Mouse (Mus musculus): Measurements from ENCODE around the gene Dmrt2. TPM values are rescaled to one million over a fixed set of nuclear protein-coding genes. Genes with fewer than 3 reads are reported as not detected.
A peak's percentile ranks its signal among the peaks of the same experiment; 100 is the strongest.

The Dmrt2 gene
- 4.7 and 4.8 TPM in 2 replicates for polyA plus RNA-seq (2012; rRNA removed)

DNA sequence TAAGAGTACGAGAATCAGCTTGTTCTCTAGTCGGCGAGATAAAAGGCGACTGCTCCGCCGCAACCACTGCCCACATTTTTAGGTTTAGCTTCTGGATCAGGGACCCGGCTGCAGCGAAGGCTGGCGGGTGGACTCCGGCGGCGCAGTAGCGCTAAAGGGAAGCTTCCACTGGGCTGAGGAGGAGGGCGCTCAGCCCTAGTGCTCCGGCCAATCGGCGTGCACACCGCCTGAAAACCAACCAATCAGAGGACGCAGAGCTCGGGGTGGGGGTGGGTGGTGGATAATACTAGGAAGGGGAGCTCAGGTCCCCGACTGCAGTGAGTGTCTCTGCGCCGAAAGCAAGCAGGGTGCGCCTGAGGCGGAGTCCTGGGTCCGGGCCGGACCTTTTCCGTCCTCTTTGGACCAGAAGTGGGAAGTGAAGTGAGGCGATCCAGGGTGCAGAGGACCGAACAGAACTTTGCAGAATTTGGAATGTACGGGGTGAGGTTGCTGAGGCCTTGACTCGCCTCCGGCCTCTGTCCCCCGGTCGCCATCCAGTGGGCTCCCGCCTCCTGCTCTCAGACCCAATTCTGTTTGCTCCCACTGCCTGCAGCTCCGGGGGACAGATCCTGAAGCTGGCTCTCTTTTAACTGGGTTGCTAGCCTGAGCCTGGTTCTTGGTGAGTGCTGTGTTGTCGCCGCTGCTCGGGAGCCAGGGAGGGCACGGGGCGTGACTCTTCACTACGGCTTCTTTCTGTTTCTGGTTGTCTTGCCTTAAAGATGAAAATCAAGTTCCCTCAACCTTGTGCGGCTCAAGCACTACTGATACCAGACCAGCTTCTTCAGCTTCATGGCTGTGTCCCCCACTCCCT lies at the start of gene Dmrt2:
TSS of gene Dmrt2 (plus strand) at position 311 of the 850 bp plus-strand sequence.
- H3K4me1 ChIP-seq (ENCODE audit: control insufficient read depth, insufficient read depth, low read length), result no peaks in the 10 kb centered on the region
- peak within 1 kb of the TSS; percentile 23 for H3K4me3 ChIP-seq (ENCODE audit: insufficient read depth, low read depth, low read length)
- TF ChIP-seq CTCF (conservative IDR thresholded peaks at IDR 0.05; ENCODE audit: insufficient read depth, insufficient read length, low read depth, low read length) (no peak), POLR2A (IDR thresholded peaks at IDR 0.05; ENCODE audit: low read depth, low read length) (no peak)
- 4% methylated on average over 44 of the region's 44 CpGs for WGBS
- H3K27me3 ChIP-seq (replicated peaks; ENCODE audit: control insufficient read depth, insufficient read depth, low read length), result peaks cover 7% of the 10 kb centered on the region
- no peaks in the 10 kb centered on the region for H3K36me3 ChIP-seq (ENCODE audit: control insufficient read depth, insufficient read depth, low read length)
- DNase-seq, result peak; percentile 41
- no peak within 1 kb of the TSS for H3K27ac ChIP-seq (ENCODE audit: insufficient read depth, low read depth, low read length)

DNA sequence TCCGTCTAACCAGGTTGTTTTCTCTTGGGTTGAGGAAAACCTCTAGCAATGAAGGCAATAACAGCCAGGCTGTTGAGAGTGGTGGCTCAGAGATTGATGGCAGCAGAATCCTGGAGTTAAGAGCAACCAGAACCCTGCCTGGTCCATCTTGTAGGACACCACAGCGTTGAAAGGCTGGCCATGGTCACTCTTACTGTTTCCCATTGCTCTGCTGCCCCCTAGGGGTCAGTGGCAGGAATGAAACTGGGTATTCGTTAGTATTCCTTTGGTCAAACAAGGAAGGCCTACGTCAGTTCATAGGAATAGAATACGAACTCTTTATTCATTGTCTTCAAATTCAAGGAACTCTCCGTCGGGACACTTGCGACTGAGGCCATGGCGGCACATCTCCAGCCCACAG lies 43.7 kb upstream of the Dmrt2 start:
- Histone ChIP-seq H3K4me1 (ENCODE audit: control insufficient read depth, insufficient read depth, low read length) (no peaks in the 10 kb centered on the region), H3K4me3 (ENCODE audit: insufficient read depth, low read depth, low read length) (no peak overlapping the region), H3K27ac (ENCODE audit: insufficient read depth, low read depth, low read length) (no peak overlapping the region), H3K36me3 (ENCODE audit: control insufficient read depth, insufficient read depth, low read length) (no peaks in the 10 kb centered on the region), H3K27me3 (replicated peaks; ENCODE audit: control insufficient read depth, insufficient read depth, low read length) (no peaks in the 10 kb centered on the region)
- TF ChIP-seq CTCF (conservative IDR thresholded peaks at IDR 0.05; ENCODE audit: insufficient read depth, insufficient read length, low read depth, low read length) (peak; percentile 90), POLR2A (IDR thresholded peaks at IDR 0.05; ENCODE audit: low read depth, low read length) (no peak)
- WGBS, result 9% methylated on average over 9 of the region's 9 CpGs
- peak; percentile 63 for DNase-seq

- no peak for TF ChIP-seq CTCF (conservative IDR thresholded peaks at IDR 0.05; ENCODE audit: insufficient read depth, insufficient read length, low read depth, low read length)
- WGBS, result 81% methylated on average over 5 of the region's 5 CpGs
- H3K4me3 ChIP-seq (ENCODE audit: insufficient read depth, low read depth, low read length), result no peak overlapping the region
- H3K4me1 ChIP-seq (ENCODE audit: control insufficient read depth, insufficient read depth, low read length), result no peaks in the 10 kb centered on the region
- H3K36me3 ChIP-seq (ENCODE audit: control insufficient read depth, insufficient read depth, low read length), result no peaks in the 10 kb centered on the region
- no peak overlapping the region for H3K27ac ChIP-seq (ENCODE audit: insufficient read depth, low read depth, low read length)
- DNase-seq, result no peak
- H3K27me3 ChIP-seq (replicated peaks; ENCODE audit: control insufficient read depth, insufficient read depth, low read length), result no peaks in the 10 kb centered on the region
Measured at GRCm38 (mm10) chr19:25635119-25635518, 37.1 kb upstream of the Dmrt2 start.

DNA sequence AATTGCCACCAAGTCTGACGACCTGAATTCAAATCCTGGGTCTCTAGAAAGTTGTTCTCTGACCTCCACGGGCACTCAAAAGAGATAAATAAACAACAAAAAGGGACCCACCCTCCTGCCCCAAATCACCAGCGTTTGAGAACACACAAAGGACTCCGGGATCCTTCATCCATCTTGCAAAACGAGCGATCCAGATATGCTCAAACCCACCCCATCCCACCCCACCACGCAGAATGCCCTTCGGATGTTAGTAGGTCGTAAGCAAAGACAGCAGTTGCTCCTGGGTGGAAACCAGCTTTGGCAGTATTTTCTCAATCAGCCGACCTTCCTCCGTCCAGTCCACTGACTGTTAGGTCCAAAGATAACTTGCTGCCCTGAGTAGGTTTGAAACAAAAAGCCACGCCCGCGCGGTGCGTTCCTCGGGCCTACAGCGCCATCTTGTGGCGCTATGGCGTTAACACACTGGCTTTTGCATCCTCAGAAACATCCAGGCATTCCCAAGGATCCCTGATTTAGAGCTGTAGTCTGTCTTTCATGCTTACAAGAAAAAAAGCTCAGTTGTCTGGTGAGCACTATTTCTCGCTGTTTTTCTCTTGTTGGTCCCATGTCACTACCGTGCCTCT lies 36.5 kb upstream of the Dmrt2 start:
- peak; percentile 78 for DNase-seq
- Histone ChIP-seq H3K4me3 (ENCODE audit: insufficient read depth, low read depth, low read length) (no peak overlapping the region), H3K4me1 (ENCODE audit: control insufficient read depth, insufficient read depth, low read length) (no peaks in the 10 kb centered on the region), H3K36me3 (ENCODE audit: control insufficient read depth, insufficient read depth, low read length) (no peaks in the 10 kb centered on the region), H3K27ac (ENCODE audit: insufficient read depth, low read depth, low read length) (no peak overlapping the region), H3K27me3 (replicated peaks; ENCODE audit: control insufficient read depth, insufficient read depth, low read length) (no peaks in the 10 kb centered on the region)
- TF ChIP-seq POLR2A (IDR thresholded peaks at IDR 0.05; ENCODE audit: low read depth, low read length), result no peak
- TF ChIP-seq CTCF (conservative IDR thresholded peaks at IDR 0.05; ENCODE audit: insufficient read depth, insufficient read length, low read depth, low read length), result peak; percentile 95
- 16% methylated on average over 22 of the region's 22 CpGs for WGBS

- no peak overlapping the region for H3K27ac ChIP-seq (ENCODE audit: insufficient read depth, low read depth, low read length)
- no peaks in the 10 kb centered on the region for H3K4me1 ChIP-seq (ENCODE audit: control insufficient read depth, insufficient read depth, low read length)
- no peak overlapping the region for H3K4me3 ChIP-seq (ENCODE audit: insufficient read depth, low read depth, low read length)
- no peak for DNase-seq
- H3K27me3 ChIP-seq (replicated peaks; ENCODE audit: control insufficient read depth, insufficient read depth, low read length), result no peaks in the 10 kb centered on the region
- H3K36me3 ChIP-seq (ENCODE audit: control insufficient read depth, insufficient read depth, low read length), result no peaks in the 10 kb centered on the region
- WGBS, result 72% methylated on average over 11 of the region's 11 CpGs
- TF ChIP-seq CTCF (conservative IDR thresholded peaks at IDR 0.05; ENCODE audit: insufficient read depth, insufficient read length, low read depth, low read length) (no peak), POLR2A (IDR thresholded peaks at IDR 0.05; ENCODE audit: low read depth, low read length) (no peak)
Measured at GRCm38 (mm10) chr19:25638766-25639361, 33.3 kb upstream of the Dmrt2 start.

DNA sequence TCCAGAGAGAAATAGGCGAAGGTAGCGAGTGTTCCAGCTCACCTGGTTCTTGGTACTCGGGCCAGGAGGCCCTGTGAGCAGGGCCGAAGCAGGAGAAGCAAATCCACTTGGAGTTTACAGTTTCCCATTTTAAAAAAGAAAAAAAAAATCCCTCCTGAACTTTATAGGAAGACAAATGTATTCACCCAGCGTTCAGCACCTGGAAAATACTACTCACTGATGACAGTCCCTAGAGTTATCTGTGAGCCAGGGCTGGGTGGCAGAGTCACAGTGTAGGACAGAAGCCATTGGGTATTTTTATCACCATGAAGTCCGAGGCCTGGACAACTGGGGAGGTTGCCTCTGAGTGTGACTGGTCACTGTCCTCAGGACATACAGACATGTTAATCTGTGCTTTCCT lies 30.4 kb upstream of the Dmrt2 start:
- no peak for DNase-seq
- TF ChIP-seq POLR2A (IDR thresholded peaks at IDR 0.05; ENCODE audit: low read depth, low read length), result no peak
- TF ChIP-seq CTCF (conservative IDR thresholded peaks at IDR 0.05; ENCODE audit: insufficient read depth, insufficient read length, low read depth, low read length), result no peak
- WGBS, result 87% methylated on average over 6 of the region's 6 CpGs
- no peaks in the 10 kb centered on the region for H3K36me3 ChIP-seq (ENCODE audit: control insufficient read depth, insufficient read depth, low read length)
- H3K27ac ChIP-seq (ENCODE audit: insufficient read depth, low read depth, low read length), result no peak overlapping the region
- H3K4me3 ChIP-seq (ENCODE audit: insufficient read depth, low read depth, low read length), result no peak overlapping the region
- H3K4me1 ChIP-seq (ENCODE audit: control insufficient read depth, insufficient read depth, low read length), result no peaks in the 10 kb centered on the region
- no peaks in the 10 kb centered on the region for H3K27me3 ChIP-seq (replicated peaks; ENCODE audit: control insufficient read depth, insufficient read depth, low read length)

GRCm38 (mm10) chr19:25647136-25647535 lies 25.1 kb upstream of the Dmrt2 start:
- no peaks in the 10 kb centered on the region for H3K4me1 ChIP-seq (ENCODE audit: control insufficient read depth, insufficient read depth, low read length)
- no peak for TF ChIP-seq POLR2A (IDR thresholded peaks at IDR 0.05; ENCODE audit: low read depth, low read length)
- TF ChIP-seq CTCF (conservative IDR thresholded peaks at IDR 0.05; ENCODE audit: insufficient read depth, insufficient read length, low read depth, low read length), result no peak
- no peaks in the 10 kb centered on the region for H3K27me3 ChIP-seq (replicated peaks; ENCODE audit: control insufficient read depth, insufficient read depth, low read length)
- H3K4me3 ChIP-seq (ENCODE audit: insufficient read depth, low read depth, low read length), result no peak overlapping the region
- no peak for DNase-seq
- WGBS, result 74% methylated on average over 3 of the region's 3 CpGs
- H3K36me3 ChIP-seq (ENCODE audit: control insufficient read depth, insufficient read depth, low read length), result no peaks in the 10 kb centered on the region
- no peak overlapping the region for H3K27ac ChIP-seq (ENCODE audit: insufficient read depth, low read depth, low read length)

All from kidney, adult 2 months (tissue).